ENCODE assay signal across 11 mouse cellular contexts in genomic region chr3:86123251-86123746, GRCm38 (mm10).
"Had no signal": no experiment of that assay in that cellular context is flagged by ENCODE, and none has a peak within 500 bp of the region (broad histone marks: within the 10 kb centered on the region; RNA-seq: fewer than 3 reads in every experiment).

No protein-coding gene starts in this region.

- H3K27me3 ChIP-seq: intestine, embryonic 15.5 days; midbrain, embryonic 12.5 days; neural tube, embryonic 13.5 days had no signal

- H3K9ac ChIP-seq: intestine, embryonic 15.5 days; midbrain, embryonic 12.5 days; neural tube, embryonic 13.5 days had no signal

- DNase-seq: kidney, adult 18-20 months; kidney, postnatal 14 days; lung, adult 18-20 months; lung, postnatal 36 days; right cerebral cortex, postnatal 14 days; thymus, postnatal 4 days had no signal

- H3K9me3 ChIP-seq: intestine, embryonic 15.5 days; limb, embryonic 10.5 days; midbrain, embryonic 12.5 days; neural tube, embryonic 13.5 days had no signal

- H3K4me1 ChIP-seq: intestine, embryonic 15.5 days; midbrain, embryonic 12.5 days had no signal

- H3K4me3 ChIP-seq: intestine, embryonic 15.5 days; limb, embryonic 10.5 days; midbrain, embryonic 12.5 days; neural tube, embryonic 13.5 days had no signal

- ATAC-seq: intestine, embryonic 15.5 days; midbrain, embryonic 16.5 days had no signal

- H3K36me3 ChIP-seq: midbrain, embryonic 12.5 days had no signal

- H3K4me2 ChIP-seq: intestine, embryonic 15.5 days; midbrain, embryonic 12.5 days; neural tube, embryonic 13.5 days had no signal

- H3K27ac ChIP-seq: intestine, embryonic 15.5 days; limb, embryonic 10.5 days; midbrain, embryonic 12.5 days; neural tube, embryonic 13.5 days had no signal
